Mouse (Mus musculus): ENCODE measurements at regions not wholly inside any gene's neighbourhood (a gene's known extent, or its start where the extent isn't known, plus 50 kb on each side); places are given as distances from the start of the nearest gene placed in this dataset.

- TF ChIP-seq CTCF (IDR thresholded peaks at IDR 0.05; ENCODE audit: low read depth, low read length) (no peak), EP300 (IDR thresholded peaks at IDR 0.05; ENCODE audit: insufficient read depth, low read depth, low read length) (no peak), POLR2A (IDR thresholded peaks at IDR 0.05; ENCODE audit: insufficient read depth, low read length) (no peak)
Observed at GRCm38 (mm10) chr3:112345866-112346265, 912.8 kb downstream of the Amy2a5 start.

All from ES-Bruce4 (cell line).